In genomic region chr11:53785311-53785936, GRCm38 (mm10) we compare ENCODE assay signal across 15 mouse cellular contexts. TPM values are rescaled to one million over a fixed set of nuclear protein-coding genes. Genes with fewer than 3 reads are reported as not detected.
A peak's percentile ranks its signal among the peaks of the same experiment; 100 is the strongest.
DNase-seq lines count a peak whose midpoint lies in the region; ATAC-seq and TF ChIP-seq lines count a peak whose summit lies in the region.
"Had no signal": no experiment of that assay in that cellular context is flagged by ENCODE, and none has a peak within 500 bp of the region (broad histone marks: within the 10 kb centered on the region; RNA-seq: fewer than 3 reads in every experiment).

No protein-coding gene starts in this region.

- no peak for TF ChIP-seq POLR2A in thymus, adult 2 months (IDR thresholded peaks at IDR 0.05; ENCODE audit: control insufficient read depth, extremely low read depth, insufficient read depth, low read length, poor library complexity)

- peak overlapping the region; percentile 68 for H3K27ac ChIP-seq in heart, postnatal 0 days (ENCODE audit: low read depth)
- H3K27ac ChIP-seq in thymus, adult 2 months (ENCODE audit: control insufficient read depth, insufficient read depth, low read length) = peak overlapping the region; percentile 76; the same call in 1 of the 2 replicates
- H3K27ac ChIP-seq: forebrain, embryonic 15.5 days; heart, embryonic 13.5 days; left cerebral cortex, adult 2 months; limb, embryonic 15.5 days had no signal

- no peak for TF ChIP-seq CTCF in heart, postnatal 0 days (IDR thresholded peaks at IDR 0.05; ENCODE audit: low read depth)
- TF ChIP-seq CTCF in thymus, adult 2 months (IDR thresholded peaks at IDR 0.05; ENCODE audit: borderline replicate concordance, control insufficient read depth, extremely low read depth, insufficient read depth, low read length, poor library complexity) = no peak

- WGBS in heart, postnatal 0 days = 69% methylated on average over 3 of the region's 3 CpGs
- 8% methylated on average over 3 of the region's 3 CpGs for WGBS in thymus, adult 2 months

- H3K4me3 ChIP-seq in heart, postnatal 0 days (ENCODE audit: low read depth, low read length) = no peak overlapping the region
- no peak overlapping the region for H3K4me3 ChIP-seq in thymus, adult 2 months (ENCODE audit: control insufficient read depth, insufficient read depth, low read length)
- H3K4me3 ChIP-seq: forebrain, embryonic 15.5 days; heart, embryonic 13.5 days; left cerebral cortex, adult 2 months; limb, embryonic 15.5 days had no signal

- DNase-seq in heart, postnatal 0 days (ENCODE audit: low spot score) = no peak
- DNase-seq in heart, adult 9 months (ENCODE audit: low spot score in 2 of 2) = no peak
- DNase-seq in thymus, adult 2 months = no peak
- no peak for DNase-seq in thymus, postnatal 10 days (ENCODE audit: low spot score in 2 of 2)
- peak; percentile 26 to 36 for DNase-seq in thymus, postnatal 36 days
- no peak for DNase-seq in embryo, embryonic 11 days
- no peak for DNase-seq in embryo, embryonic 10.5 days (ENCODE audit: low spot score)
- DNase-seq: gastrocnemius, postnatal 10 days had no signal

- no peak for TF ChIP-seq EP300 in heart, postnatal 0 days (IDR thresholded peaks at IDR 0.05; ENCODE audit: low read depth)

- H3K36me3 ChIP-seq in heart, postnatal 0 days (replicated peaks; ENCODE audit: control insufficient read depth, insufficient read depth, low read length) = 0 out of 2 replicates have a peak, but pooled peaks cover 2% of the 10 kb centered on the region
- H3K36me3 ChIP-seq in thymus, adult 2 months (ENCODE audit: control insufficient read depth, insufficient read depth, low read length) = no peaks in the 10 kb centered on the region
- H3K36me3 ChIP-seq: forebrain, embryonic 15.5 days; limb, embryonic 15.5 days had no signal

- H3K27me3 ChIP-seq in heart, postnatal 0 days (ENCODE audit: control insufficient read depth, insufficient read depth, low read length) = no peaks in the 10 kb centered on the region
- H3K27me3 ChIP-seq in thymus, adult 2 months (ENCODE audit: control insufficient read depth, insufficient read depth, low read length) = no peaks in the 10 kb centered on the region
- H3K27me3 ChIP-seq: forebrain, embryonic 15.5 days; heart, embryonic 13.5 days; limb, embryonic 15.5 days had no signal

- H3K9ac ChIP-seq in heart, postnatal 0 days (replicated peaks; ENCODE audit: low read depth, low read length) = no peak overlapping the region
- H3K9ac ChIP-seq: forebrain, embryonic 15.5 days; heart, embryonic 13.5 days; limb, embryonic 15.5 days had no signal

- ATAC-seq in heart, postnatal 0 days (ENCODE audit: insufficient read depth, low read depth) = no peak
- 0 out of 2 replicates have a peak, but pooled peaks have one; percentile 16 for ATAC-seq in erythroblast, adult 5-6 weeks (replicated peaks; ENCODE audit: low FRiP score, poor library complexity, severe bottlenecking)
- ATAC-seq: forebrain, embryonic 15.5 days had no signal

- no peaks in the 10 kb centered on the region for H3K9me3 ChIP-seq in heart, postnatal 0 days (replicated peaks; ENCODE audit: control insufficient read depth, low read length)
- H3K9me3 ChIP-seq: forebrain, embryonic 15.5 days; limb, embryonic 15.5 days had no signal

- H3K4me1 ChIP-seq in heart, postnatal 0 days (ENCODE audit: control insufficient read depth, insufficient read depth) = no peaks in the 10 kb centered on the region
- H3K4me1 ChIP-seq in thymus, adult 2 months (replicated peaks; ENCODE audit: control insufficient read depth, insufficient read depth, low read length) = peaks cover 23% of the 10 kb centered on the region
- H3K4me1 ChIP-seq: forebrain, embryonic 15.5 days; limb, embryonic 15.5 days had no signal

- no peak overlapping the region for H3K4me2 ChIP-seq in heart, postnatal 0 days (ENCODE audit: low read depth, low read length)
- H3K4me2 ChIP-seq: forebrain, embryonic 15.5 days; heart, embryonic 13.5 days; limb, embryonic 15.5 days had no signal

RNA-seq across cellular contexts. Expression of gene Gm17334, which starts 12.4 kb away (rescaled TPM):
- total RNA-seq in heart, postnatal 0 days (2014; rRNA removed; ENCODE audit: low replicate concordance) = not detected in 2 replicates
- not detected in 2 replicates for polyA plus RNA-seq in heart, postnatal 0 days (2015; fragmentation: Nextera tagmentation; extraction: Ambion mirVana)
- polyA plus RNA-seq in thymus, adult 2 months (2012; rRNA removed) = 0.86 and 0.98 TPM in 2 replicates
- total RNA-seq in erythroblast, adult 5-6 weeks (2015; ENCODE audit: low replicate concordance) = not detected in 2 replicates
- total RNA-seq in erythroblast, adult 5-6 weeks (2017; ENCODE audit: low replicate concordance) = not detected in 2 replicates
- total RNA-seq: megakaryocyte, adult 5-6 weeks; midbrain, postnatal 0 days had no signal
- polyA plus RNA-seq: forebrain, embryonic 15.5 days; midbrain, postnatal 0 days had no signal

RNA-seq across cellular contexts. Expression of gene Irf1, which starts 15.6 kb away (rescaled TPM):
- total RNA-seq in heart, postnatal 0 days (2014; rRNA removed; ENCODE audit: low replicate concordance) = 4.6 and 9.1 TPM in 2 replicates
- 9.4 and 9.6 TPM in 2 replicates for polyA plus RNA-seq in heart, postnatal 0 days (2015; fragmentation: Nextera tagmentation; extraction: Ambion mirVana)
- polyA plus RNA-seq in thymus, adult 2 months (2012; rRNA removed) = 162 and 169 TPM in 2 replicates
- 8.8 and 17.8 TPM in 2 replicates for total RNA-seq in erythroblast, adult 5-6 weeks (2015; ENCODE audit: low replicate concordance)
- total RNA-seq in erythroblast, adult 5-6 weeks (2017; ENCODE audit: low replicate concordance) = 15.9 and 22.7 TPM in 2 replicates

Comparison
In these comparisons a context has a peak if more than half of its experiments do, and no peak if none do; other contexts are left out.
1. DNase-seq: peak in thymus, postnatal 36 days (2 of 2); none in heart, postnatal 0 days (single experiment), heart, adult 9 months (0 of 2), thymus, adult 2 months (single experiment), thymus, postnatal 10 days (0 of 2), embryo, embryonic 11 days (single experiment) and embryo, embryonic 10.5 days (single experiment).